Mouse (Mus musculus): ENCODE results near the gene Immt. TPM values are rescaled to one million over a fixed set of nuclear protein-coding genes. Genes with fewer than 3 reads are reported as not detected.

Gene Immt
- polyA plus RNA-seq (2014; fragmentation: Illumina TruSeq; extraction: RNeasy Lipid Tissue Mini Kit (QIAGEN cat#74804); ENCODE audit: low read depth, low replicate concordance), result 331 TPM

GRCm38 (mm10) chr6:71830690-71831580, at the start of gene Immt:
TSS of gene Immt (plus strand) at chr6:71831331.

GRCm38 (mm10) chr6:71826869-71827268, 4.3 kb upstream of the Immt start, which contains the start of gene Mrpl35:
TSS of gene Mrpl35 (minus strand) at chr6:71826969.

GRCm38 (mm10) chr6:71908481-71909381, 77.6 kb downstream of the Immt start, which contains the start of the genes Ptcd3 and Polr1a:
TSS of gene Ptcd3 (minus strand) at chr6:71908750.
TSS of gene Polr1a (plus strand) at chr6:71909053.

Other genes with a start within 250 kb of the Immt start
- 65.4 TPM for gene Kdm3a, start 198.3 kb upstream of the Immt start, polyA plus RNA-seq (2014; fragmentation: Illumina TruSeq; extraction: RNeasy Lipid Tissue Mini Kit (QIAGEN cat#74804); ENCODE audit: low read depth, low replicate concordance)
- 15.3 TPM for gene Reep1, start 123.8 kb upstream of the Immt start, polyA plus RNA-seq (2014; fragmentation: Illumina TruSeq; extraction: RNeasy Lipid Tissue Mini Kit (QIAGEN cat#74804); ENCODE audit: low read depth, low replicate concordance)
- 32.5 TPM for gene Mrpl35, start 4.4 kb upstream of the Immt start, polyA plus RNA-seq (2014; fragmentation: Illumina TruSeq; extraction: RNeasy Lipid Tissue Mini Kit (QIAGEN cat#74804); ENCODE audit: low read depth, low replicate concordance)
- gene Ptcd3, start 77.4 kb downstream of the Immt start, polyA plus RNA-seq (2014; fragmentation: Illumina TruSeq; extraction: RNeasy Lipid Tissue Mini Kit (QIAGEN cat#74804); ENCODE audit: low read depth, low replicate concordance), result 448 TPM
- 40.4 TPM for gene Polr1a, start 77.7 kb downstream of the Immt start, polyA plus RNA-seq (2014; fragmentation: Illumina TruSeq; extraction: RNeasy Lipid Tissue Mini Kit (QIAGEN cat#74804); ENCODE audit: low read depth, low replicate concordance)